Comparison of ENCODE assay signal across 10 mouse cellular contexts in the genomic region with DNA sequence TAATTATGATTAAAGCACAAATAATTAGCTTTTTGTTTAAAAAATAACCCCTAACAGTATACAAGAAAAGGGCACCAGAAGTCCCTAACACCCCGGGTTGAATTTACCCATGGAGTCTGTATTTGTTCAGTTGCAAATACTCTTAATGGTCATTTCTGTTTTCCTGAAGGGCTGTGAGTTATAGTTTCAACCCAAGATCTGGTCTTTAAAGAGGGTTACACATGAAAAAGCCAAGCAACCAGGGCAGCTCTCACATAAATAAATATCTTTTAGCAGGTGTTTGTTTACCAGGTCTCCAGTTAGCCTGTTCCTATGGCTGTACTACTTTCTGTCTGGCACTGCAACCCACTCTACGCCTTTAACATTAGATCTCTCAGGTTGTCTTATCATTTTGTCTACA. TPM values are rescaled to one million over a fixed set of nuclear protein-coding genes. Genes with fewer than 3 reads are reported as not detected.
DNase-seq lines count a peak whose midpoint lies in the region; ATAC-seq and TF ChIP-seq lines count a peak whose summit lies in the region.
"Had no signal": no experiment of that assay in that cellular context is flagged by ENCODE, and none has a peak within 500 bp of the region (broad histone marks: within the 10 kb centered on the region; RNA-seq: fewer than 3 reads in every experiment).

No protein-coding gene starts in this region.

- H3K27ac ChIP-seq in kidney, postnatal 0 days, result no peak overlapping the region
- H3K27ac ChIP-seq in embryonic facial prominence, embryonic 13.5 days, result no peak overlapping the region
- H3K27ac ChIP-seq in hindbrain, embryonic 15.5 days (replicated peaks), result no peak overlapping the region
- H3K27ac ChIP-seq in midbrain, embryonic 13.5 days, result no peak overlapping the region

- DNase-seq in kidney, postnatal 0 days (ENCODE audit: low spot score), result no peak
- no peak for DNase-seq in kidney, adult 11 months
- DNase-seq in adrenal gland, adult (ENCODE audit: inconsistent age in 2 of 2, low spot score in 1 of 2), result no peak
- DNase-seq in adrenal gland, postnatal 4 days (ENCODE audit: low spot score in 2 of 2), result no peak
- DNase-seq: right cerebral cortex, adult 18-20 months had no signal

- H3K4me3 ChIP-seq in kidney, postnatal 0 days (replicated peaks; ENCODE audit: low read depth, low read length), result no peak overlapping the region
- H3K4me3 ChIP-seq in embryonic facial prominence, embryonic 13.5 days, result peak overlapping the region; percentile 85
- no peak overlapping the region for H3K4me3 ChIP-seq in hindbrain, embryonic 15.5 days
- H3K4me3 ChIP-seq in midbrain, embryonic 13.5 days (replicated peaks), result peak overlapping the region; percentile 70; the same call in 1 of the 2 replicates

- H3K9ac ChIP-seq in kidney, postnatal 0 days (ENCODE audit: low read depth, low read length), result no peak overlapping the region
- H3K9ac ChIP-seq in embryonic facial prominence, embryonic 13.5 days, result no peak overlapping the region
- H3K9ac ChIP-seq in hindbrain, embryonic 15.5 days, result no peak overlapping the region
- no peak overlapping the region for H3K9ac ChIP-seq in midbrain, embryonic 13.5 days (replicated peaks)

- TF ChIP-seq CTCF in kidney, postnatal 0 days (IDR thresholded peaks at IDR 0.05; ENCODE audit: low read depth), result no peak

- no peaks in the 10 kb centered on the region for H3K9me3 ChIP-seq in kidney, postnatal 0 days (replicated peaks; ENCODE audit: low read length)
- H3K9me3 ChIP-seq in embryonic facial prominence, embryonic 13.5 days, result no peaks in the 10 kb centered on the region
- no peaks in the 10 kb centered on the region for H3K9me3 ChIP-seq in hindbrain, embryonic 15.5 days
- H3K9me3 ChIP-seq in midbrain, embryonic 13.5 days, result no peaks in the 10 kb centered on the region

- ATAC-seq in kidney, postnatal 0 days (replicated peaks; ENCODE audit: low FRiP score, low read depth), result no peak
- ATAC-seq in embryonic facial prominence, embryonic 13.5 days (ENCODE audit: insufficient number of reproducible peaks, insufficient read depth, low FRiP score, low TSS enrichment, low read depth), result no peak
- no peak for ATAC-seq in hindbrain, embryonic 15.5 days (ENCODE audit: low FRiP score, low read depth)
- ATAC-seq in midbrain, embryonic 13.5 days, result no peak
- no peak for ATAC-seq in monocyte, adult 5-6 weeks (replicated peaks; ENCODE audit: insufficient number of reproducible peaks, low FRiP score, low TSS enrichment, poor library complexity, severe bottlenecking)

- H3K4me2 ChIP-seq in kidney, postnatal 0 days (ENCODE audit: low read length), result peak overlapping the region; percentile 68
- H3K4me2 ChIP-seq in embryonic facial prominence, embryonic 13.5 days, result peak overlapping the region; percentile 91
- H3K4me2 ChIP-seq in hindbrain, embryonic 15.5 days, result peak overlapping the region; percentile 76
- peak overlapping the region; percentile 91 for H3K4me2 ChIP-seq in midbrain, embryonic 13.5 days (replicated peaks)

- 0 out of 2 replicates have a peak, but pooled peaks cover 3% of the 10 kb centered on the region for H3K4me1 ChIP-seq in kidney, postnatal 0 days (replicated peaks; ENCODE audit: insufficient read depth, low read length)
- H3K4me1 ChIP-seq in embryonic facial prominence, embryonic 13.5 days, result peaks cover 24% of the 10 kb centered on the region
- H3K4me1 ChIP-seq in hindbrain, embryonic 15.5 days (replicated peaks), result peaks cover 8% of the 10 kb centered on the region
- H3K4me1 ChIP-seq in midbrain, embryonic 13.5 days (replicated peaks), result peaks cover 19% of the 10 kb centered on the region

- no peaks in the 10 kb centered on the region for H3K27me3 ChIP-seq in kidney, postnatal 0 days (ENCODE audit: insufficient read depth, low read length)
- no peaks in the 10 kb centered on the region for H3K27me3 ChIP-seq in embryonic facial prominence, embryonic 13.5 days
- no peaks in the 10 kb centered on the region for H3K27me3 ChIP-seq in hindbrain, embryonic 15.5 days
- no peaks in the 10 kb centered on the region for H3K27me3 ChIP-seq in midbrain, embryonic 13.5 days
- H3K27me3 ChIP-seq: Patski had no signal

- whole genome bisulfite sequencing in kidney, postnatal 0 days, result 71% methylated on average over 2 of the region's 2 CpGs
- WGBS in embryonic facial prominence, embryonic 13.5 days, result 70% methylated on average over 2 of the region's 2 CpGs
- WGBS in hindbrain, embryonic 15.5 days, result 85% methylated on average over 2 of the region's 2 CpGs
- 82% methylated on average over 2 of the region's 2 CpGs for WGBS in midbrain, embryonic 13.5 days

- no peaks in the 10 kb centered on the region for H3K36me3 ChIP-seq in kidney, postnatal 0 days (ENCODE audit: insufficient read depth, low read length)
- H3K36me3 ChIP-seq in embryonic facial prominence, embryonic 13.5 days, result 0 out of 2 replicates have a peak, but pooled peaks cover 9% of the 10 kb centered on the region
- no peaks in the 10 kb centered on the region for H3K36me3 ChIP-seq in hindbrain, embryonic 15.5 days
- no peaks in the 10 kb centered on the region for H3K36me3 ChIP-seq in midbrain, embryonic 13.5 days

RNA-seq across cellular contexts. Expression of a gene that starts 1.4 kb away (rescaled TPM):
- 54.2 and 56.6 TPM in 2 replicates for polyA plus RNA-seq in kidney, postnatal 0 days (2015; fragmentation: Nextera tagmentation; extraction: Ambion mirVana)
- 49.1 and 53.8 TPM in 2 replicates for polyA plus RNA-seq in embryonic facial prominence, embryonic 13.5 days (2015; fragmentation: Nextera tagmentation; extraction: Ambion mirVana)
- 19.6 and 20.6 TPM in 2 replicates for polyA plus RNA-seq in hindbrain, embryonic 15.5 days (2015; fragmentation: Nextera tagmentation; extraction: Ambion mirVana)
- 15.2 and 19.0 TPM in 2 replicates for polyA plus RNA-seq in midbrain, embryonic 13.5 days (2015; fragmentation: Nextera tagmentation; extraction: Ambion mirVana)
- 17.2 to 25.0 TPM (median 18.9 TPM) in 3 replicates for total RNA-seq in monocyte, adult 5-6 weeks (2017)
- 10 to 100 TPM; 43.5 to 50.8 TPM for total RNA-seq in adrenal gland, postnatal 4 days (2021)

Comparison
In these comparisons a context has a peak if more than half of its experiments do, and no peak if none do; other contexts are left out.
1. H3K4me3 ChIP-seq: peak in embryonic facial prominence, embryonic 13.5 days (single experiment) and midbrain, embryonic 13.5 days (single experiment); none in kidney, postnatal 0 days (single experiment) and hindbrain, embryonic 15.5 days (single experiment).
2. Peak in every context shown above with its lines, with median percentiles within 50 percentile points of each other: H3K4me2 ChIP-seq.